Mouse (Mus musculus) neural tube, embryonic 15.5 days (tissue): ENCODE measurements around the gene Mfsd4b2. TPM values are rescaled to one million over a fixed set of nuclear protein-coding genes. Genes with fewer than 3 reads are reported as not detected.
A peak's percentile ranks its signal among the peaks of the same experiment; 100 is the strongest.
"Not testable (repeated sequence)": the region's sequence is repeated elsewhere in the genome, so short reads cannot be mapped to it uniquely, and the experiment has no call there.

Source experiments
- ATAC-seq: fragments of 200-750 bp; cut with Nextera tagmentation; 2 replicates; pipeline ENCODE4 v1.8.0; 2017; ENCODE audit warnings: mild to moderate bottlenecking, moderate TSS enrichment, moderate library complexity; ENCODE audit not compliant: low FRiP score
- H3K27ac ChIP-seq: fragments of 300-500 bp; sonication (generic); replicated peaks from 2 replicates; pipeline ENCODE4 v1.5.1; 2015; ENCODE audit warnings: mild to moderate bottlenecking, inconsistent platforms
- H3K27me3 ChIP-seq: fragments of 300-500 bp; sonication (generic); replicated peaks from 2 replicates; pipeline ENCODE4 v1.6.1; 2015; ENCODE audit warnings: inconsistent platforms
- H3K36me3 ChIP-seq: fragments of 300-500 bp; sonication (generic); 2 replicates; pipeline ENCODE4 v1.6.1; 2015; ENCODE audit warnings: inconsistent platforms
- H3K4me1 ChIP-seq: fragments of 300-500 bp; sonication (generic); 2 replicates; pipeline ENCODE4 v1.6.1; 2015; ENCODE audit warnings: inconsistent platforms
- H3K4me2 ChIP-seq: fragments of 300-500 bp; sonication (generic); 2 replicates; pipeline ENCODE4 v1.6.1; 2015; ENCODE audit warnings: inconsistent platforms, mild to moderate bottlenecking, moderate library complexity
- H3K4me3 ChIP-seq: fragments of 300-500 bp; sonication (generic); replicated peaks from 2 replicates; pipeline ENCODE4 v1.5.1; 2015; ENCODE audit warnings: mild to moderate bottlenecking, inconsistent platforms
- H3K9ac ChIP-seq: fragments of 300-500 bp; sonication (generic); replicated peaks from 2 replicates; pipeline ENCODE4 v1.6.1; 2015; ENCODE audit warnings: mild to moderate bottlenecking, inconsistent platforms
- H3K9me3 ChIP-seq: fragments of 300-500 bp; sonication (generic); replicated peaks from 2 replicates; pipeline ENCODE4 v1.6.1; 2016; ENCODE audit warnings: inconsistent platforms
- WGBS: fragments of 180-500 bp; shearing (Covaris S2); methylation state at CpG from one replicate; pipeline ENCODE4 v1.1.7; 2015; ENCODE audit warnings: mixed read lengths; 5-methylcytosine and 5-hydroxymethylcytosine counted together
- polyA plus RNA-seq: library from polyadenylated mRNA; unstranded; fragments of >200 nt; fragmentation: Nextera tagmentation; extraction: Ambion mirVana; gene quantifications from 2 replicates; pipeline ENCODE4 v1.2.1, GENCODE M21; 2015

Gene Mfsd4b2
- polyA plus RNA-seq, 1 experiment from 2014 or later: not detected

GRCm38 (mm10) chr10:39947195-39947594, 20.5 kb upstream of the Mfsd4b2 start:
- H3K27ac ChIP-seq, ATAC-seq, H3K4me1 ChIP-seq, H3K4me3 ChIP-seq, H3K27me3 ChIP-seq, H3K9me3 ChIP-seq, H3K36me3 ChIP-seq, H3K9ac ChIP-seq, H3K4me2 ChIP-seq: not testable (repeated sequence)
- WGBS: 83% methylated on average over 3 of the region's 3 CpGs

- H3K27me3 ChIP-seq: no peaks in the 10 kb centered on the region
- no peaks in the 10 kb centered on the region for H3K9me3 ChIP-seq
- H3K4me2 ChIP-seq: no peak overlapping the region
- no peaks in the 10 kb centered on the region for H3K4me1 ChIP-seq
- H3K4me3 ChIP-seq: no peak overlapping the region
- H3K36me3 ChIP-seq: no peaks in the 10 kb centered on the region
- no peak overlapping the region for H3K9ac ChIP-seq
- no peak overlapping the region for H3K27ac ChIP-seq
- 77% methylated on average over 7 of the region's 7 CpGs for WGBS
- ATAC-seq: no peak
Observed at GRCm38 (mm10) chr10:39936553-39936952, 9.8 kb upstream of the Mfsd4b2 start.

- H3K4me2 ChIP-seq, H3K4me1 ChIP-seq, ATAC-seq, H3K9ac ChIP-seq, H3K9me3 ChIP-seq, H3K36me3 ChIP-seq, H3K4me3 ChIP-seq, H3K27ac ChIP-seq: not testable (repeated sequence)
- WGBS: 76% methylated on average over 8 of the region's 8 CpGs
- peaks cover 20% of the 10 kb centered on the region for H3K27me3 ChIP-seq
Observed at GRCm38 (mm10) chr10:39924556-39924955, 2.2 kb downstream of the Mfsd4b2 start.

GRCm38 (mm10) chr10:39912616-39913015, 14.1 kb downstream of the Mfsd4b2 start:
- no peak overlapping the region for H3K4me2 ChIP-seq
- H3K4me3 ChIP-seq: no peak overlapping the region
- H3K9me3 ChIP-seq: no peaks in the 10 kb centered on the region
- H3K36me3 ChIP-seq: no peaks in the 10 kb centered on the region
- H3K9ac ChIP-seq: no peak overlapping the region
- no peaks in the 10 kb centered on the region for H3K4me1 ChIP-seq
- no peaks in the 10 kb centered on the region for H3K27me3 ChIP-seq
- no peak for ATAC-seq
- no peak overlapping the region for H3K27ac ChIP-seq

- no peak for ATAC-seq
- WGBS: 60% methylated on average over 13 of the region's 13 CpGs
- Histone ChIP-seq H3K27me3 (no peaks in the 10 kb centered on the region), H3K27ac (no peak overlapping the region), H3K4me3 (no peak overlapping the region), H3K4me2 (no peak overlapping the region), H3K36me3 (no peaks in the 10 kb centered on the region), H3K9ac (no peak overlapping the region), H3K4me1 (no peaks in the 10 kb centered on the region), H3K9me3 (no peaks in the 10 kb centered on the region)
Observed at GRCm38 (mm10) chr10:39908768-39909441, 17.8 kb downstream of the Mfsd4b2 start.

GRCm38 (mm10) chr10:39906799-39907658, 19.7 kb downstream of the Mfsd4b2 start:
- Histone ChIP-seq H3K4me2 (no peak overlapping the region), H3K9ac (no peak overlapping the region), H3K27me3 (no peaks in the 10 kb centered on the region), H3K9me3 (no peaks in the 10 kb centered on the region), H3K36me3 (no peaks in the 10 kb centered on the region), H3K4me3 (no peak overlapping the region), H3K4me1 (no peaks in the 10 kb centered on the region), H3K27ac (no peak overlapping the region)
- no peak for ATAC-seq
- 78% methylated on average over 10 of the region's 10 CpGs for WGBS

- Histone ChIP-seq H3K27ac (no peak overlapping the region), H3K4me3 (no peak overlapping the region), H3K4me1 (peaks cover 6% of the 10 kb centered on the region), H3K4me2 (no peak overlapping the region), H3K36me3 (no peaks in the 10 kb centered on the region), H3K9ac (no peak overlapping the region), H3K27me3 (no peaks in the 10 kb centered on the region), H3K9me3 (no peaks in the 10 kb centered on the region)
- no peak for ATAC-seq
- 77% methylated on average over 3 of the region's 3 CpGs for WGBS
Observed at GRCm38 (mm10) chr10:39904191-39904590, 22.5 kb downstream of the Mfsd4b2 start.

- Histone ChIP-seq H3K4me2 (peak within 1 kb of the TSS; percentile 67), H3K27ac (peak within 1 kb of the TSS; percentile 87), H3K4me3 (peak within 1 kb of the TSS; percentile 70), H3K36me3 (no peaks in the 10 kb centered on the region), H3K27me3 (no peaks in the 10 kb centered on the region), H3K9ac (peak within 1 kb of the TSS; percentile 78), H3K4me1 (peaks cover 16% of the 10 kb centered on the region), H3K9me3 (no peaks in the 10 kb centered on the region)
- WGBS: 2% methylated on average over 41 of the region's 41 CpGs
- peak; percentile 98 for ATAC-seq
Observed at GRCm38 (mm10) chr10:39898874-39899371, 27.8 kb downstream of the Mfsd4b2 start, which contains the start of gene Mfsd4b4. Gene Mfsd4b4, minus strand, starts transcription at chr10:39899238.

- no peak overlapping the region for H3K4me2 ChIP-seq
- H3K9ac ChIP-seq: no peak overlapping the region
- H3K27me3 ChIP-seq: no peaks in the 10 kb centered on the region
- H3K36me3 ChIP-seq: peaks cover 3% of the 10 kb centered on the region; the same call in 1 of the 2 replicates
- no peak overlapping the region for H3K4me3 ChIP-seq
- H3K9me3 ChIP-seq: no peaks in the 10 kb centered on the region
- peaks cover 16% of the 10 kb centered on the region for H3K4me1 ChIP-seq
- no peak for ATAC-seq
- H3K27ac ChIP-seq: no peak overlapping the region
- 90% methylated on average over 5 of the region's 5 CpGs for WGBS
Observed at GRCm38 (mm10) chr10:39896503-39896902, 30.2 kb downstream of the Mfsd4b2 start.

- H3K9ac ChIP-seq: no peak overlapping the region
- H3K27me3 ChIP-seq: no peaks in the 10 kb centered on the region
- peaks cover 12% of the 10 kb centered on the region; the same call in 1 of the 2 replicates for H3K36me3 ChIP-seq
- no peak overlapping the region for H3K27ac ChIP-seq
- no peak for ATAC-seq
- H3K4me2 ChIP-seq: no peak overlapping the region
- WGBS: 74% methylated on average over 11 of the region's 11 CpGs
- H3K4me3 ChIP-seq: no peak overlapping the region
- peaks cover 10% of the 10 kb centered on the region for H3K4me1 ChIP-seq
- no peaks in the 10 kb centered on the region for H3K9me3 ChIP-seq
Observed at GRCm38 (mm10) chr10:39893702-39894697, 32.7 kb downstream of the Mfsd4b2 start.

GRCm38 (mm10) chr10:39888621-39889020, 38.1 kb downstream of the Mfsd4b2 start:
- no peak overlapping the region for H3K4me2 ChIP-seq
- H3K36me3 ChIP-seq: peaks cover 12% of the 10 kb centered on the region; the same call in 1 of the 2 replicates
- H3K27ac ChIP-seq: no peak overlapping the region
- no peak overlapping the region for H3K9ac ChIP-seq
- no peaks in the 10 kb centered on the region for H3K9me3 ChIP-seq
- no peaks in the 10 kb centered on the region for H3K27me3 ChIP-seq
- no peak overlapping the region for H3K4me3 ChIP-seq
- 73% methylated on average over 3 of the region's 3 CpGs for WGBS
- no peak for ATAC-seq
- no peaks in the 10 kb centered on the region for H3K4me1 ChIP-seq
